Mouse (Mus musculus) adrenal gland, adult 18-20 months (tissue): Measurements from ENCODE around the gene Olfr1140. TPM values are rescaled to one million over a fixed set of nuclear protein-coding genes. Genes with fewer than 3 reads are reported as not detected.

Experiments used
- DNase-seq, 2 experiments: peaks; one replicate each; pipeline ENCODE4 v3.0.0; 2021 to 2022; ENCODE audit warnings: low spot score in 2 of 2
- long read RNA-seq, 2 experiments: library from polyadenylated mRNA; stranded (forward); transcript quantifications; one replicate each; pipeline ENCODE4 v2.0.0; 2021
- total RNA-seq, 2 experiments: library from RNA; stranded (reverse); gene quantifications; 1 replicate in 1 of 2; 2 replicates in 1 of 2; pipeline ENCODE4 v1.2.3; 2021

Gene Olfr1140
- not detected for total RNA-seq
- long read RNA-seq, experiment 1: 0 reads
- long read RNA-seq, experiment 2: 0 reads

DNA sequence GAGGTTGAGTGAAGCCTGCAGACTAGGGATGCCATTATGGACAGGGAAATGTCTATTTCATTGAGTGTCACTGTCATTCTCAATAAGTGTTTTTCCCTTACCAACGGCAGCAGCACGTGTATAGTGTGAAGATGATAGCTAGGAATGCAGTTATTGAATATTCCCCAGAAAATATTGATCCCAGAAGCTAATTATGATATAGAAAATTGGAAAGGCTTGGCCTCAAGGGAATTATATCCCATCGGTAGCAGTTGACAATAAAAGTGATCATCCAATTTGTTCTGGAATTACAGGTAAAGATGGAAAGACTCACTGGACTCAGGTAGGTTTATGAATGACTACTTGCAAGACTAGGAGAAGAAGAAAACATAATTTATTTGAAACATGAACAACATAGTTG lies at the start of gene Olfr1140:
TSS of gene Olfr1140 (plus strand) at position 301 of the 400 bp plus-strand sequence.
- no peak for DNase-seq

DNA sequence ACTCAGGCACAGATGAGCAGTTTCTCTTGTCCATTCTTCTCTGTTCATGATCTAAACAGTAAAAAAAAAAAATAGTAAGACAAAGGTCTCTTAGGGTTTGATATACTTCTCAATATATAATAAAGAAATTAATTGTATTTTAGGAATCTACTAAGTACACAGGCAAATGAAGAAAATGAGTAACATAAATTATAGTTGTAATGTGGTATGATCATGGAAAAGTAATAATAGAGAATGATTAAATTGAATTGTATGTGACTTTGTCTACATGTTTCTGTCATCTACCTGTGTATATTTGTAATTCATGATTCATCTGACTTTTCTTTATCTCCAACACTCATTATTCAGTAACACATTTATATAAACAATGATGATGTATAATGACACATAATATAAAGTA lies 49.7 kb upstream of the Olfr1140 start, which contains the start of gene Olfr1136:
TSS of gene Olfr1136 (minus strand) at position 101 of the 400 bp plus-strand sequence.
- DNase-seq: no peak

DNA sequence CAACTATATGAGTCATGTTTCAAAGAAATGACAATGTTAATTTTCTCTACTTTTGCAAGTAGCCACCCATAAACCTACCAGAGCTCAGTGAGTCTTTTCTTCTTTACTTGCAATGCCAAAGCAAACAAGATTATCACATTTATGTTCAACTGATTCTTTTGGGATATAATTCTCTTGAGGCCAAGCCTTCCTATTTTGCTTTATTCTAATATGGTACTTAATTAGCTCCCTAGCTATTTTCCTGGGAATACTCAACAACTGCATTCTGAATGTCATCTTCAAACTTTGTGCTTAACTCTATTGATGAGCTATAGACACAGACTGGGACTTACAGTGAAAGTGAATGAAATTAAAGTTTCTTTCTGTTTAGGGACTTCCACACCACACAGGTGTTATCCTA lies 30.5 kb upstream of the Olfr1140 start, which contains the start of gene Olfr1137:
TSS of gene Olfr1137 (minus strand) at position 101 of the 400 bp plus-strand sequence.
- no peak for DNase-seq

DNA sequence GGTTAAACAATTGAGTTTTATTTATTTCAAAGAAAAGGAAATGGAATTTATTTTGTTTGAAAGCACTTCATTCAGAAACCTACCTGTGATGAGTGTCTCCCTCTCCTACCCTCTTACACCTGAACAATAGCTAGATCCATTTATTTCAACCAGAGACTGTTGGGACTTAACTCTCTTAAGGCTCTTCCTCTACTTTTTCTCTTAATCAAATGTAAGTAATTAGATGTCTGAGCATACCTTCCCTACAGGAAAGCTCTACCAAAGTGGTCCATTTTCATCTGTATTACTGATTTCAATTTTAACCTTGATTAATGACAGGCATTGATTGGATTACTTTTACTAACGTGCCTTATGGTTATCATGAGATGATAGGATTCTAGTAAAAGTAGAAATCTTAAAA lies 3.7 kb upstream of the Olfr1140 start, which contains the start of gene Olfr1138:
TSS of gene Olfr1138 (minus strand) at position 101 of the 400 bp plus-strand sequence.
- no peak for DNase-seq

DNA sequence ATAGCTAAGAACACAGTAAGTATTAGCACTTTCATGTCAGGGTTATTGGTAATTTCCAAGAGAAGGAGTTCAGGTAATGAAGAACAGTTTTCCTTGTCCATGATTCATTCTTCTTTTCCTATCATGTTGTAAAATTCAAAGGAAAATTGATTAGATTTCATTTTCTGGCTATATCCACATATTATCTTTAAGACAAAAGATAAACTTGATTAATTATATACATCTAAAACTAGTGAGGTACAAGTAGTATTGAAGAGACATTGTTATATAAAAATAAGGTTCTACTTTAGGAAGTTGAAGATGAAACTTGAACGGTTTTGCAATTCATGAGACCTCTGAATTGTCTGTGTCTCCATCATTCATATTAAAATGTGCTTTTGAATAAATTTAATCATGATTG lies 10.3 kb downstream of the Olfr1140 start, which contains the start of gene Olfr1141:
TSS of gene Olfr1141 (minus strand) at position 101 of the 400 bp plus-strand sequence.
- DNase-seq: no peak

DNA sequence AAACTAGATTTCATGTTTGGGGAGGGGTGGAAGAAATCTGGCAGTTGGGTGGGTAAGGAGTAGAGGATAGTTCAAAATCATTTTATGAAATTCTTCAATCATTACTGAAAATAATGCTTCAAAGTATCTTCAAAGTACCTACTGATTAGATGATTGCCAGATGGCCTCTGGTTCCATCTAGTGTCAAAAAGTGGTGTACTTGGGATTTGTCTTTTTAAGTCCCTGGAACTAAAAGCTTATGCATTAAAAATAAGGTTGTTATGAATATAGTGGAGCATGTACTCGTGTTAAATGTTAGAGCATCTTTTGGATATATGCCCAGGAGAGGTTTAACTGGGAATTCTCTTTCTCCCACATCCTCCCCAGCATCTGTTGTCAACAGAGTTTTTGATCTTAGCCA lies 32.6 kb downstream of the Olfr1140 start:
- DNase-seq: no peak

DNA sequence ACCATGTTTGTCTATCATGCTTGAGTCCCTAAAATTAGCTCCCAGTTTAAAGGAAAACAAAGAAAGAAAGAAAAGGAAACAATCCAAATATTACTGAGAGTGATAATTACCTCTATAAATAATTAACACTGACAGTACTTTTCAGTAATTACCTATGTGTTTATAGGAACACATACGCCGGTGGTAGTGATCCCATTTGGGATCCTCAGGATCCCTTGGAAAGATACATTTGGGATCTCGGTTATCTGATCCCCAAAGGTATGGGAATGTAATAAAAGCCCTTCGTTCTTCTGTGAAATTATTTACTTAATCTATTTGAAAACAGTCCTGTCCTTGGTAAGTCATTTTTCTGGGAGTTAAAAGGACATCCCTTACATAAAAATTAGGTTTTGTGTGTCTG lies 35.6 kb downstream of the Olfr1140 start, which contains the start of gene Olfr152:
TSS of gene Olfr152 (plus strand) at position 301 of the 400 bp plus-strand sequence.
- no peak for DNase-seq

Other genes starting within 250 kb of the Olfr1140 start
- gene Pramel7, start 246.7 kb upstream of the Olfr1140 start, total RNA-seq: not detected
- not detected for gene Pramel6, start 237.2 kb upstream of the Olfr1140 start, total RNA-seq
- not detected for gene Olfr153, start 212.0 kb upstream of the Olfr1140 start, total RNA-seq
- not detected for gene Olfr1128, start 198.2 kb upstream of the Olfr1140 start, total RNA-seq
- gene Olfr1129, start 169.8 kb upstream of the Olfr1140 start, total RNA-seq: not detected
- gene Olfr1130, start 137.5 kb upstream of the Olfr1140 start, total RNA-seq: not detected
- not detected for gene Olfr1131, start 116.6 kb upstream of the Olfr1140 start, total RNA-seq
- gene Olfr1132, start 106.2 kb upstream of the Olfr1140 start, total RNA-seq: not detected
- not detected for gene Olfr1133, start 96.4 kb upstream of the Olfr1140 start, total RNA-seq
- not detected for gene Olfr1134, start 85.3 kb upstream of the Olfr1140 start, total RNA-seq
- not detected for gene Olfr1135, start 70.1 kb upstream of the Olfr1140 start, total RNA-seq
- gene Olfr1136, start 49.8 kb upstream of the Olfr1140 start, total RNA-seq: not detected
- gene Olfr1137, start 30.6 kb upstream of the Olfr1140 start, total RNA-seq: not detected
- not detected for gene Olfr1138, start 3.8 kb upstream of the Olfr1140 start, total RNA-seq
- not detected for gene Olfr1141, start 10.2 kb downstream of the Olfr1140 start, total RNA-seq
- not detected for gene Olfr152, start 35.7 kb downstream of the Olfr1140 start, total RNA-seq
- gene Olfr1143, start 56.8 kb downstream of the Olfr1140 start, total RNA-seq: not detected
- gene Olfr1145, start 66.1 kb downstream of the Olfr1140 start, total RNA-seq: not detected
- not detected for gene Olfr1148, start 86.8 kb downstream of the Olfr1140 start, total RNA-seq
- not detected for gene Olfr1150-ps1, start 100.2 kb downstream of the Olfr1140 start, total RNA-seq
- not detected for gene Olfr1151, start 112.1 kb downstream of the Olfr1140 start, total RNA-seq
- not detected for gene Olfr1152, start 122.7 kb downstream of the Olfr1140 start, total RNA-seq
- gene Olfr1153, start 151.2 kb downstream of the Olfr1140 start, total RNA-seq: not detected
- not detected for gene Olfr1154, start 161.4 kb downstream of the Olfr1140 start, total RNA-seq
- gene Olfr1155, start 201.4 kb downstream of the Olfr1140 start, total RNA-seq: not detected
- gene Olfr1156, start 209.3 kb downstream of the Olfr1140 start, total RNA-seq: not detected
- gene Olfr1157, start 224.5 kb downstream of the Olfr1140 start, total RNA-seq: not detected
- gene Olfr74, start 230.9 kb downstream of the Olfr1140 start, total RNA-seq: not detected
- not detected for gene Olfr1158, start 246.4 kb downstream of the Olfr1140 start, total RNA-seq